Mouse (Mus musculus) testis, adult 2 months (tissue): ENCODE measurements around the gene Adgrg4.

Source experiments
- CTCF ChIP-seq: fragments of 200-500 bp; IDR thresholded peaks from 2 replicates; pipeline ENCODE4 v1.5.1; 2012; ENCODE audit warnings: low read depth, mild to moderate bottlenecking, inconsistent platforms, low read length, moderate library complexity; ENCODE audit not compliant: control insufficient read depth, insufficient read depth, insufficient replicate concordance
- POLR2A ChIP-seq: fragments of 200-500 bp; IDR thresholded peaks from 2 replicates; pipeline ENCODE4 v1.6.1; 2012; ENCODE audit warnings: low read depth, mild to moderate bottlenecking, inconsistent platforms, low read length, moderate library complexity; ENCODE audit not compliant: control insufficient read depth

GRCm38 (mm10) chrX:56869863-56870262 lies at the start of gene Adgrg4:
- no peak for TF ChIP-seq CTCF
- no peak for TF ChIP-seq POLR2A
